Mouse (Mus musculus) liver, embryonic 14.5 days (tissue): ENCODE results near the gene Ntm.

Source experiments
- CTCF ChIP-seq: IDR thresholded peaks from 2 replicates; pipeline ENCODE4 v1.5.1; 2016; ENCODE audit warnings: antibody characterized with exemption, low read depth, control low read depth
- EP300 ChIP-seq: IDR thresholded peaks from 2 replicates; pipeline ENCODE4 v1.6.1; 2016; ENCODE audit warnings: antibody characterized with exemption, low read depth

DNA sequence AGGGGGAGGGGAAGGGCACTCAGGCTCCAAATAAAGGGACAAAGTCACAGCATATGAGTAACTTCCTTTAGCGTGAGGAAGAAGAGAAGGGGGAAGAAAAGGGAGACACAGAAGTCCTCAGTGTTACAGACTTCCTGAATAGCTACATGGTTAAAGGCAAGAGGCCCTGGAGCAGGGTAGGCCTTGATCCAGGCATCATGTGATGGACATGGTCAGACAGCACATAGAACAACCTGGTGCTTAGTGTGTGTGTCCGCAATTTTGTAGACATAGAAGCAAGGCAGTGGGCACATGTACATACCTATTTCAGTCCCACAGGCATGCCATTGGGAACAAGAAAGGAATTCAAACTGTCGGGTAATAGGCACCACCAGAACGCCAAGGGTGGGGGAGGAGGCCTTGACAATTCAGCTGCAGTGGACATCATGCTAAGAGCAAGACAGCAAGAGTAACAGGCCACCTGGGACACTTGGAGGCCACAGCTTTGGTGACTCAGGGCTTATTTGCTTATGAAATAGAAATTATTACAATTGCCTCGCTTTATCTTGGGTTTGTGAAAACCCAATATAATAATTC lies 832.1 kb downstream of the Ntm start:
- TF ChIP-seq CTCF (no peak), EP300 (no peak)
